Mouse (Mus musculus): ENCODE results near the gene Rgs12. TPM values are rescaled to one million over a fixed set of nuclear protein-coding genes. Genes with fewer than 3 reads are reported as not detected.

The Rgs12 gene
- polyA plus RNA-seq, 1 experiment: 6.1 TPM

GRCm38 (mm10) chr5:34918785-34919184 lies 30.5 kb upstream of the Rgs12 start:
- Histone ChIP-seq H3K4me3 (ENCODE audit: low read depth, low read length) (no peak overlapping the region), H3K4me1 (ENCODE audit: control insufficient read depth, insufficient read depth, insufficient read length, low read length) (no peaks in the 10 kb centered on the region), H3K27me3 (ENCODE audit: control insufficient read depth, insufficient read depth, low read length) (no peaks in the 10 kb centered on the region), H3K36me3 (ENCODE audit: control insufficient read depth, insufficient read depth, low read length) (0 out of 2 replicates have a peak, but pooled peaks cover 2% of the 10 kb centered on the region), H3K27ac (ENCODE audit: insufficient read depth, low read depth, low read length) (no peak overlapping the region)
- WGBS: 86% methylated on average over 3 of the region's 3 CpGs
- no peak for TF ChIP-seq POLR2A (IDR thresholded peaks at IDR 0.05; ENCODE audit: low read depth, low read length)
- TF ChIP-seq CTCF (IDR thresholded peaks at IDR 0.05; ENCODE audit: extremely low read depth, insufficient read length, insufficient replicate concordance, low read depth, low read length): no peak

GRCm38 (mm10) chr5:34922531-34922930 lies 26.7 kb upstream of the Rgs12 start:
- Histone ChIP-seq H3K4me1 (ENCODE audit: control insufficient read depth, insufficient read depth, insufficient read length, low read length) (no peaks in the 10 kb centered on the region), H3K27ac (ENCODE audit: insufficient read depth, low read depth, low read length) (no peak overlapping the region), H3K36me3 (ENCODE audit: control insufficient read depth, insufficient read depth, low read length) (peaks cover 2% of the 10 kb centered on the region; the same call in 1 of the 2 replicates), H3K27me3 (ENCODE audit: control insufficient read depth, insufficient read depth, low read length) (no peaks in the 10 kb centered on the region), H3K4me3 (ENCODE audit: low read depth, low read length) (no peak overlapping the region)
- 77% methylated on average over 6 of the region's 6 CpGs for WGBS
- TF ChIP-seq POLR2A (IDR thresholded peaks at IDR 0.05; ENCODE audit: low read depth, low read length) (no peak), CTCF (IDR thresholded peaks at IDR 0.05; ENCODE audit: extremely low read depth, insufficient read length, insufficient replicate concordance, low read depth, low read length) (no peak)

- Histone ChIP-seq H3K4me3 (ENCODE audit: low read depth, low read length) (no peak overlapping the region), H3K27ac (ENCODE audit: insufficient read depth, low read depth, low read length) (no peak overlapping the region), H3K4me1 (ENCODE audit: control insufficient read depth, insufficient read depth, insufficient read length, low read length) (no peaks in the 10 kb centered on the region), H3K27me3 (ENCODE audit: control insufficient read depth, insufficient read depth, low read length) (no peaks in the 10 kb centered on the region), H3K36me3 (ENCODE audit: control insufficient read depth, insufficient read depth, low read length) (peaks cover 2% of the 10 kb centered on the region; the same call in 1 of the 2 replicates)
- WGBS: 90% methylated on average over 4 of the region's 4 CpGs
- TF ChIP-seq CTCF (IDR thresholded peaks at IDR 0.05; ENCODE audit: extremely low read depth, insufficient read length, insufficient replicate concordance, low read depth, low read length) (no peak), POLR2A (IDR thresholded peaks at IDR 0.05; ENCODE audit: low read depth, low read length) (no peak)
These were observed 25.3 kb upstream of the Rgs12 start for GRCm38 (mm10) chr5:34923920-34924319.

- H3K27ac ChIP-seq (ENCODE audit: insufficient read depth, low read depth, low read length): no peak overlapping the region
- H3K36me3 ChIP-seq (ENCODE audit: control insufficient read depth, insufficient read depth, low read length): peaks cover 2% of the 10 kb centered on the region; the same call in 1 of the 2 replicates
- no peaks in the 10 kb centered on the region for H3K27me3 ChIP-seq (ENCODE audit: control insufficient read depth, insufficient read depth, low read length)
- TF ChIP-seq POLR2A (IDR thresholded peaks at IDR 0.05; ENCODE audit: low read depth, low read length): no peak
- TF ChIP-seq CTCF (IDR thresholded peaks at IDR 0.05; ENCODE audit: extremely low read depth, insufficient read length, insufficient replicate concordance, low read depth, low read length): no peak
- no peak overlapping the region for H3K4me3 ChIP-seq (ENCODE audit: low read depth, low read length)
- H3K4me1 ChIP-seq (ENCODE audit: control insufficient read depth, insufficient read depth, insufficient read length, low read length): no peaks in the 10 kb centered on the region
- 70% methylated on average over 7 of the region's 7 CpGs for WGBS
These were observed 24.7 kb upstream of the Rgs12 start for GRCm38 (mm10) chr5:34924519-34924918.

- 94% methylated on average over 4 of the region's 4 CpGs for WGBS
- H3K27ac ChIP-seq (ENCODE audit: insufficient read depth, low read depth, low read length): no peak overlapping the region
- TF ChIP-seq CTCF (IDR thresholded peaks at IDR 0.05; ENCODE audit: extremely low read depth, insufficient read length, insufficient replicate concordance, low read depth, low read length) (no peak), POLR2A (IDR thresholded peaks at IDR 0.05; ENCODE audit: low read depth, low read length) (no peak)
These were observed 21.6 kb upstream of the Rgs12 start for GRCm38 (mm10) chr5:34927648-34928047.

GRCm38 (mm10) chr5:34930151-34930975 lies 18.9 kb upstream of the Rgs12 start:
- 88% methylated on average over 9 of the region's 9 CpGs for WGBS
- no peaks in the 10 kb centered on the region; the same call in 1 of the 2 replicates for H3K36me3 ChIP-seq (ENCODE audit: control insufficient read depth, insufficient read depth, low read length)
- no peak for TF ChIP-seq CTCF (IDR thresholded peaks at IDR 0.05; ENCODE audit: extremely low read depth, insufficient read length, insufficient replicate concordance, low read depth, low read length)
- TF ChIP-seq POLR2A (IDR thresholded peaks at IDR 0.05; ENCODE audit: low read depth, low read length): no peak
- H3K4me1 ChIP-seq (ENCODE audit: control insufficient read depth, insufficient read depth, insufficient read length, low read length): no peaks in the 10 kb centered on the region
- H3K4me3 ChIP-seq (ENCODE audit: low read depth, low read length): no peak overlapping the region
- no peaks in the 10 kb centered on the region for H3K27me3 ChIP-seq (ENCODE audit: control insufficient read depth, insufficient read depth, low read length)
- H3K27ac ChIP-seq (ENCODE audit: insufficient read depth, low read depth, low read length): no peak overlapping the region

More at GRCm38 (mm10) chr5:34927648-34928047, 21.6 kb upstream of the Rgs12 start:
- H3K4me1 ChIP-seq (ENCODE audit: control insufficient read depth, insufficient read depth, insufficient read length, low read length): no peaks in the 10 kb centered on the region
- H3K36me3 ChIP-seq (ENCODE audit: control insufficient read depth, insufficient read depth, low read length): peaks cover 2% of the 10 kb centered on the region; the same call in 1 of the 2 replicates
- no peaks in the 10 kb centered on the region for H3K27me3 ChIP-seq (ENCODE audit: control insufficient read depth, insufficient read depth, low read length)
- H3K4me3 ChIP-seq (ENCODE audit: low read depth, low read length): no peak overlapping the region

GRCm38 (mm10) chr5:34931091-34931490 lies 18.2 kb upstream of the Rgs12 start:
- TF ChIP-seq POLR2A (IDR thresholded peaks at IDR 0.05; ENCODE audit: low read depth, low read length): no peak
- H3K4me1 ChIP-seq (ENCODE audit: control insufficient read depth, insufficient read depth, insufficient read length, low read length): no peaks in the 10 kb centered on the region
- H3K36me3 ChIP-seq (ENCODE audit: control insufficient read depth, insufficient read depth, low read length): no peaks in the 10 kb centered on the region
- 72% methylated on average over 2 of the region's 2 CpGs for WGBS
- no peak overlapping the region for H3K4me3 ChIP-seq (ENCODE audit: low read depth, low read length)
- no peaks in the 10 kb centered on the region for H3K27me3 ChIP-seq (ENCODE audit: control insufficient read depth, insufficient read depth, low read length)
- no peak overlapping the region for H3K27ac ChIP-seq (ENCODE audit: insufficient read depth, low read depth, low read length)
